Mouse (Mus musculus): ENCODE results near the gene Pmpcb. TPM values are rescaled to one million over a fixed set of nuclear protein-coding genes. Genes with fewer than 3 reads are reported as not detected.
"Not testable (repeated sequence)": the region's sequence is repeated elsewhere in the genome, so short reads cannot be mapped to it uniquely, and the experiment has no call there.

Pmpcb gene
- polyA plus RNA-seq, 1 experiment from 2014 or later: 77.9 TPM

- Histone ChIP-seq H3K4me2 (ENCODE audit: low read depth, low read length) (peak overlapping the region; percentile 79), H3K9ac (ENCODE audit: low read length) (peak overlapping the region; percentile 86), H3K27ac (ENCODE audit: low read length) (peak overlapping the region; percentile 92), H3K36me3 (ENCODE audit: control insufficient read depth, insufficient read depth, low read length) (no peaks in the 10 kb centered on the region), H3K27me3 (ENCODE audit: control insufficient read depth, insufficient read depth, low read length) (no peaks in the 10 kb centered on the region), H3K4me3 (replicated peaks; ENCODE audit: low read length) (peak overlapping the region; percentile 64), H3K4me1 (ENCODE audit: control insufficient read depth, insufficient read depth, low read length) (no peaks in the 10 kb centered on the region), H3K9me3 (replicated peaks; ENCODE audit: control insufficient read depth, low read length) (no peaks in the 10 kb centered on the region)
- 51% methylated on average over 2 of the region's 2 CpGs for whole genome bisulfite sequencing
- ATAC-seq (ENCODE audit: insufficient read depth, low FRiP score): no peak
These were observed 35.0 kb upstream of the Pmpcb start for GRCm38 (mm10) chr5:21702009-21702364.

GRCm38 (mm10) chr5:21702873-21703475, 34.0 kb upstream of the Pmpcb start:
- Histone ChIP-seq H3K27me3 (ENCODE audit: control insufficient read depth, insufficient read depth, low read length) (no peaks in the 10 kb centered on the region), H3K9me3 (replicated peaks; ENCODE audit: control insufficient read depth, low read length) (no peaks in the 10 kb centered on the region), H3K4me3 (replicated peaks; ENCODE audit: low read length) (no peak overlapping the region), H3K4me1 (ENCODE audit: control insufficient read depth, insufficient read depth, low read length) (no peaks in the 10 kb centered on the region), H3K4me2 (ENCODE audit: low read depth, low read length) (no peak overlapping the region), H3K36me3 (ENCODE audit: control insufficient read depth, insufficient read depth, low read length) (no peaks in the 10 kb centered on the region), H3K27ac (ENCODE audit: low read length) (no peak overlapping the region), H3K9ac (ENCODE audit: low read length) (no peak overlapping the region)
- 63% methylated on average over 6 of the region's 6 CpGs for WGBS
- ATAC-seq (ENCODE audit: insufficient read depth, low FRiP score): no peak

- H3K4me2 ChIP-seq (ENCODE audit: low read depth, low read length): no peak overlapping the region
- no peaks in the 10 kb centered on the region for H3K4me1 ChIP-seq (ENCODE audit: control insufficient read depth, insufficient read depth, low read length)
- no peak overlapping the region for H3K4me3 ChIP-seq (replicated peaks; ENCODE audit: low read length)
- H3K27me3 ChIP-seq (ENCODE audit: control insufficient read depth, insufficient read depth, low read length): no peaks in the 10 kb centered on the region
- H3K27ac ChIP-seq (ENCODE audit: low read length): no peak overlapping the region
- no peaks in the 10 kb centered on the region for H3K9me3 ChIP-seq (replicated peaks; ENCODE audit: control insufficient read depth, low read length)
- ATAC-seq (ENCODE audit: insufficient read depth, low FRiP score): no peak
- 70% methylated on average over 3 of the region's 3 CpGs for WGBS
- no peaks in the 10 kb centered on the region for H3K36me3 ChIP-seq (ENCODE audit: control insufficient read depth, insufficient read depth, low read length)
- no peak overlapping the region for H3K9ac ChIP-seq (ENCODE audit: low read length)
These were observed 33.2 kb upstream of the Pmpcb start for GRCm38 (mm10) chr5:21703708-21704107.

- no peaks in the 10 kb centered on the region for H3K27me3 ChIP-seq (ENCODE audit: control insufficient read depth, insufficient read depth, low read length)
- no peak overlapping the region for H3K9ac ChIP-seq (ENCODE audit: low read length)
- H3K4me2 ChIP-seq (ENCODE audit: low read depth, low read length): no peak overlapping the region
- no peak overlapping the region for H3K27ac ChIP-seq (ENCODE audit: low read length)
- no peaks in the 10 kb centered on the region for H3K4me1 ChIP-seq (ENCODE audit: control insufficient read depth, insufficient read depth, low read length)
- WGBS: 87% methylated on average over 4 of the region's 4 CpGs
- H3K36me3 ChIP-seq (ENCODE audit: control insufficient read depth, insufficient read depth, low read length): no peaks in the 10 kb centered on the region
- H3K4me3 ChIP-seq (replicated peaks; ENCODE audit: low read length): no peak overlapping the region
- ATAC-seq (ENCODE audit: insufficient read depth, low FRiP score): no peak
- H3K9me3 ChIP-seq (replicated peaks; ENCODE audit: control insufficient read depth, low read length): no peaks in the 10 kb centered on the region
These were observed 30.4 kb upstream of the Pmpcb start for GRCm38 (mm10) chr5:21706546-21706945.

GRCm38 (mm10) chr5:21708011-21708410, 28.9 kb upstream of the Pmpcb start:
- H3K4me2 ChIP-seq (ENCODE audit: low read depth, low read length); H3K27ac ChIP-seq (ENCODE audit: low read length); H3K27me3 ChIP-seq (ENCODE audit: control insufficient read depth, insufficient read depth, low read length); H3K4me3 ChIP-seq (replicated peaks; ENCODE audit: low read length); H3K4me1 ChIP-seq (ENCODE audit: control insufficient read depth, insufficient read depth, low read length); H3K9ac ChIP-seq (ENCODE audit: low read length); H3K36me3 ChIP-seq (ENCODE audit: control insufficient read depth, insufficient read depth, low read length); ATAC-seq (ENCODE audit: insufficient read depth, low FRiP score); H3K9me3 ChIP-seq (replicated peaks; ENCODE audit: control insufficient read depth, low read length): not testable (repeated sequence)
- 85% methylated on average over 8 of the region's 8 CpGs for WGBS

GRCm38 (mm10) chr5:21712127-21712715, 24.7 kb upstream of the Pmpcb start:
- no peak overlapping the region for H3K4me3 ChIP-seq (replicated peaks; ENCODE audit: low read length)
- no peak overlapping the region for H3K4me2 ChIP-seq (ENCODE audit: low read depth, low read length)
- no peaks in the 10 kb centered on the region for H3K27me3 ChIP-seq (ENCODE audit: control insufficient read depth, insufficient read depth, low read length)
- no peak overlapping the region for H3K9ac ChIP-seq (ENCODE audit: low read length)
- no peak overlapping the region for H3K27ac ChIP-seq (ENCODE audit: low read length)
- 53% methylated on average over 13 of the region's 13 CpGs for WGBS
- no peaks in the 10 kb centered on the region for H3K4me1 ChIP-seq (ENCODE audit: control insufficient read depth, insufficient read depth, low read length)
- H3K9me3 ChIP-seq (replicated peaks; ENCODE audit: control insufficient read depth, low read length): no peaks in the 10 kb centered on the region
- H3K36me3 ChIP-seq (ENCODE audit: control insufficient read depth, insufficient read depth, low read length): no peaks in the 10 kb centered on the region
- no peak for ATAC-seq (ENCODE audit: insufficient read depth, low FRiP score)

GRCm38 (mm10) chr5:21714447-21714846, 22.5 kb upstream of the Pmpcb start:
- Histone ChIP-seq H3K4me3 (replicated peaks; ENCODE audit: low read length) (no peak overlapping the region), H3K27ac (ENCODE audit: low read length) (no peak overlapping the region), H3K9me3 (replicated peaks; ENCODE audit: control insufficient read depth, low read length) (no peaks in the 10 kb centered on the region), H3K4me2 (ENCODE audit: low read depth, low read length) (no peak overlapping the region), H3K4me1 (ENCODE audit: control insufficient read depth, insufficient read depth, low read length) (no peaks in the 10 kb centered on the region), H3K27me3 (ENCODE audit: control insufficient read depth, insufficient read depth, low read length) (no peaks in the 10 kb centered on the region), H3K36me3 (ENCODE audit: control insufficient read depth, insufficient read depth, low read length) (no peaks in the 10 kb centered on the region), H3K9ac (ENCODE audit: low read length) (no peak overlapping the region)
- 89% methylated on average over 4 of the region's 4 CpGs for WGBS
- no peak for ATAC-seq (ENCODE audit: insufficient read depth, low FRiP score)

- ATAC-seq (ENCODE audit: insufficient read depth, low FRiP score): no peak
- Histone ChIP-seq H3K9me3 (replicated peaks; ENCODE audit: control insufficient read depth, low read length) (no peaks in the 10 kb centered on the region), H3K9ac (ENCODE audit: low read length) (no peak overlapping the region), H3K27ac (ENCODE audit: low read length) (no peak overlapping the region), H3K36me3 (ENCODE audit: control insufficient read depth, insufficient read depth, low read length) (no peaks in the 10 kb centered on the region), H3K4me1 (ENCODE audit: control insufficient read depth, insufficient read depth, low read length) (no peaks in the 10 kb centered on the region), H3K4me3 (replicated peaks; ENCODE audit: low read length) (no peak overlapping the region), H3K27me3 (ENCODE audit: control insufficient read depth, insufficient read depth, low read length) (no peaks in the 10 kb centered on the region), H3K4me2 (ENCODE audit: low read depth, low read length) (no peak overlapping the region)
- WGBS: 86% methylated on average over 10 of the region's 10 CpGs
These were observed 19.7 kb upstream of the Pmpcb start for GRCm38 (mm10) chr5:21717165-21717715.

- Histone ChIP-seq H3K4me1 (ENCODE audit: control insufficient read depth, insufficient read depth, low read length) (no peaks in the 10 kb centered on the region), H3K4me2 (ENCODE audit: low read depth, low read length) (no peak overlapping the region), H3K9me3 (replicated peaks; ENCODE audit: control insufficient read depth, low read length) (no peaks in the 10 kb centered on the region), H3K27ac (ENCODE audit: low read length) (no peak overlapping the region), H3K36me3 (ENCODE audit: control insufficient read depth, insufficient read depth, low read length) (no peaks in the 10 kb centered on the region), H3K4me3 (replicated peaks; ENCODE audit: low read length) (no peak overlapping the region), H3K9ac (ENCODE audit: low read length) (no peak overlapping the region), H3K27me3 (ENCODE audit: control insufficient read depth, insufficient read depth, low read length) (no peaks in the 10 kb centered on the region)
- ATAC-seq (ENCODE audit: insufficient read depth, low FRiP score): no peak
- 84% methylated on average over 5 of the region's 5 CpGs for WGBS
These were observed 18.4 kb upstream of the Pmpcb start for GRCm38 (mm10) chr5:21718546-21718945.

Measured in stomach, embryonic 16.5 days (tissue).